Mouse (Mus musculus) testis, adult 2 months (tissue): ENCODE measurements around the gene Upk2. TPM values are rescaled to one million over a fixed set of nuclear protein-coding genes. Genes with fewer than 3 reads are reported as not detected.
A peak's percentile ranks its signal among the peaks of the same experiment; 100 is the strongest.
"Not testable (repeated sequence)": the region's sequence is repeated elsewhere in the genome, so short reads cannot be mapped to it uniquely, and the experiment has no call there.

Experiments
- H3K27ac ChIP-seq: fragments of 200-500 bp; 2 replicates; pipeline ENCODE4 v1.5.1; 2012; ENCODE audit warnings: low read depth, low read length; ENCODE audit not compliant: control insufficient read depth, insufficient read depth
- H3K27me3 ChIP-seq: fragments of 200-500 bp; 2 replicates; pipeline ENCODE4 v1.6.1; 2012; ENCODE audit warnings: mild to moderate bottlenecking, low read length, moderate library complexity; ENCODE audit not compliant: control insufficient read depth, insufficient read depth
- H3K36me3 ChIP-seq: fragments of 200-500 bp; 2 replicates; pipeline ENCODE4 v1.6.1; 2012; ENCODE audit warnings: mild to moderate bottlenecking, low read length; ENCODE audit not compliant: control insufficient read depth, insufficient read depth
- H3K4me1 ChIP-seq: fragments of 200-500 bp; 2 replicates; pipeline ENCODE4 v1.6.1; 2012; ENCODE audit warnings: low read length; ENCODE audit not compliant: control insufficient read depth, insufficient read depth
- H3K4me3 ChIP-seq: fragments of 200-500 bp; 2 replicates; pipeline ENCODE4 v1.5.1; 2012; ENCODE audit warnings: low read depth, mild to moderate bottlenecking, low read length, moderate library complexity, mixed read lengths; ENCODE audit not compliant: control insufficient read depth
- CTCF ChIP-seq: fragments of 200-500 bp; IDR thresholded peaks from 2 replicates; pipeline ENCODE4 v1.5.1; 2012; ENCODE audit warnings: low read depth, mild to moderate bottlenecking, inconsistent platforms, low read length, moderate library complexity; ENCODE audit not compliant: control insufficient read depth, insufficient read depth, insufficient replicate concordance
- POLR2A ChIP-seq: fragments of 200-500 bp; IDR thresholded peaks from 2 replicates; pipeline ENCODE4 v1.6.1; 2012; ENCODE audit warnings: low read depth, mild to moderate bottlenecking, inconsistent platforms, low read length, moderate library complexity; ENCODE audit not compliant: control insufficient read depth
- polyA plus RNA-seq: library from polyadenylated mRNA; depleted of rRNA; stranded (reverse); fragments of >200 nt; gene quantifications from 2 replicates; pipeline ENCODE4 v1.2.3, GENCODE M21; 2012

Gene Upk2
- polyA plus RNA-seq, 1 experiment, result 2.2 TPM

DNA sequence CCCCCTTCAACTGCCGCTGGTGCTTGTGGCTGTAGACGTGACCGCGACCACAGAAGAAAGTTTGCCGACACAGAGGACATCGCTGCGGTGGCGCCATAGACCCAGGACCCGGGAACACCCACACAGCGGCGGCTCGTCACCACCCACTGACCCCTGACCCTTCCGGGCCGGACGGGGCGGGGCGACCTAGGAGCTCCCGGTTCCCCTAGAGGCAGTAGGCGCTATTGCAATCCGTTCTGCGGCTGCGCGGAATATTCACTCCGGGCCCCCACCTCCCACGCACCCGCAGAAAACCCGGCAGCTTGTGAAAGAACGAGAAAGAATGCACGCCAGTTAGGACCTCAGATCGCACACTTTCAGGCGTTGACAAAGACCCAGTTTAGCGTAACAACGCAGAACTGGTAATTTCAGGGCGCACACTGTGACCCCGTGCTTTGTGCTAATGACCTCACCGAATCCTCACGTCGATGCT lies 36.8 kb downstream of the Upk2 start:
- Histone ChIP-seq H3K36me3 (no peaks in the 10 kb centered on the region), H3K27ac (peak overlapping the region; percentile 98)
- TF ChIP-seq CTCF, result peak; percentile 72
- TF ChIP-seq POLR2A, result peak; percentile 86

DNA sequence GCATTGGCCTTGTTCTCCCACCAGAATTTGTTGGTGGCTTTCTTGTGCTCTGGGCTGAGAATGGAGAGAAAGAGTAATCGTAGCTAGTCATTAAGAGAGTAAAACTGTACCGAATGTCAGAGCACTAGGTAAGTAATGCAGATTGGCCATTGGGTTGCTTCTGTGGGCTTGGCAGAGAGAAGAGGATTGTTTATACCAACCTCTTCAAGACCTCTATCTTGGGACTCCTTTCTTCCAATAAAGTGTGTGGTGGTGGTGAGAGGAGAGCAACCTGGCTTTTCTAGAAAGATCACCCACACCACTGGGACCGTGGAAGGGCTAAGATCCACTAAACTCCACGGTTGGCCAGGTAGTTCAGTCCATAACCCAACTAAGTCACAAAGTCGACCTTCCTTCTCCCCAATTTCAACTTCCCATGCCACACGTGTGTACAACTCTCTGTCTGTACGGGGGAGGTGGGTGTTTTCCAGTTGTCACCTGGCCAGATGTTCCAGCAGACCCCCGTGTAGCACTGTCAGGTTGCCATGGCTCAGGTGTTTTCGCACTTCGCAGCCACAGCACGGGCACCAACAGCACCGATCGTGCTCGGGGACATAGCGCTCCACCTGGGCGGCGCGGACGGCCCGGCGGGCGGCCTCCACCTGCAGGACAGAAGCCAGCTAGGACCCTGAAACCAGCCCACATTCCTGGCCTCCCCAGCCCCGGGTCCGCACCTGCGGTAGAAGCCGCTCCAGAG lies 37.5 kb downstream of the Upk2 start:
- no peak for TF ChIP-seq CTCF
- TF ChIP-seq POLR2A, result no peak
- H3K27me3 ChIP-seq, result no peaks in the 10 kb centered on the region
- H3K4me3 ChIP-seq, result peak overlapping the region; percentile 93
- no peaks in the 10 kb centered on the region for H3K36me3 ChIP-seq
- H3K4me1 ChIP-seq, result peaks cover 13% of the 10 kb centered on the region
- peak overlapping the region; percentile 98 for H3K27ac ChIP-seq

More for the DNA sequence above, 36.8 kb downstream of the Upk2 start:
- H3K4me3 ChIP-seq, result peak overlapping the region; percentile 93
- H3K27me3 ChIP-seq, result no peaks in the 10 kb centered on the region
- peaks cover 13% of the 10 kb centered on the region for H3K4me1 ChIP-seq

DNA sequence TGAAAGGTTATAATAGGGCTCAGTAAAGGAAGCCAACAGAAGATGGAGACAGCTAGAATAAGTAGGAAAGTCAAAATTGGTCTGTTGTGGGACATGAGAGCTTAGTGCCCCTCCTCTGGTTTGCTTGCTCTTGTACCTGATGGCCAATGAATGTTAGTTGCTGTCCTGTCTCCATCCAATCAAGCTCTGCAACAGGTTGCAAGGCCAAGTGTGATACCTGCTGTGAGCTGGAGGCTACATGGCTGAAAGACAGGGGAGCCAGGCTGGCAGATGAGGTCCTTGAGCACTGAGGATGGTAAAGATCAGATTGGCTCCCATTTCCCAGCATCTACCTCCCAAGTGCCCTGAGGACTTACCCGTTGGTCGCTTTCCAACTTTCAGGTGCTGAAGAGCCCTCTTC lies 42.0 kb downstream of the Upk2 start:
- Histone ChIP-seq H3K4me3 (no peak overlapping the region), H3K27ac (no peak overlapping the region), H3K36me3 (no peaks in the 10 kb centered on the region; the same call in 1 of the 2 replicates), H3K27me3 (no peaks in the 10 kb centered on the region), H3K4me1 (peaks cover 5% of the 10 kb centered on the region)
- TF ChIP-seq CTCF, result no peak

DNA sequence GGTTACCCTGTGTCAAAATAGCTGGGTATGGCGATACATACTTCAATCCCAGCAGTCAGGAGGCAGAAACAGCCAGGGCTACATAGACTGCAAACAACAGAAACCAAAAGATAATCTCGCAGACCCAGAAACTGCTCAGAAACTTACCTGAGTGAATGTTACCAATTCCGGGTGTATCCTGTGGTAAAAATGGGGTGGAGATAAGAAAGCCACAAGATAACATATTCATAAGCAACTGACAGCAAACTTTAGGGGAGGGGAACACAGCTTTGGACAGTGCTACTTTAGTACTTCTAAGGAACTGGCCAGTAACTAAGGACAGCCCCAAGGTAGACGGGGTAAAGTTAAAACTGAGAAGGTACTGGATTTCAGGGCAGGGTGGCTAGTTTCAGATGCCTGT lies 42.5 kb downstream of the Upk2 start:
- peaks cover 2% of the 10 kb centered on the region for H3K4me1 ChIP-seq
- no peaks in the 10 kb centered on the region; the same call in 1 of the 2 replicates for H3K36me3 ChIP-seq
- TF ChIP-seq POLR2A (no peak), CTCF (no peak)
- H3K27me3 ChIP-seq, result no peaks in the 10 kb centered on the region
- H3K27ac ChIP-seq, result no peak overlapping the region
- no peak overlapping the region for H3K4me3 ChIP-seq

DNA sequence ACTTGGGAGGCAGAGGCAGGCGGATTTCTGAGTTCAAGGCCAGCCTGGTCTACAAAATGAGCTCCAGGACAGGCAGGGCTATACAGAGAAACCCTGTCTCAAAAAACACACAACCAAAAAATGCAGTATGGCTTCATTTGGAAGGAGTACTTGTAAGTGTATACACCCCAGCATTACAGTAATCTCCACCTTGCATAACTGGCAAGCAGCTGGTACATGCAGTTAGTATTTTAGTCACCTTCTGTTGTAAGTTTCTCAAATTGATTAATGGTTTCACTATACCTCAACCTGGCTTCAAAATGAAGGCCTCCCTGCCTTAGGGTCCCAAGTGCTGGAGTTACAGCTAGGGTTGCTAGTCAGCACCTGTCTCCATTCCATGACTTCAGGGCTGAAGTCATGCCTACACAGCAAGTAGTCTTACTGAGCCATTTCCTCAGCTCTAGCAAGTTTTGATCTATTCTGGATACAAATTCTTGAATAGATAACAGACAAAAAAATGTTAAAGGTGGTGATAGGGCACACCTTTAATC lies 43.1 kb downstream of the Upk2 start:
- Histone ChIP-seq H3K4me1 (no peaks in the 10 kb centered on the region), H3K4me3 (no peak overlapping the region), H3K36me3 (no peaks in the 10 kb centered on the region; the same call in 1 of the 2 replicates), H3K27me3 (no peaks in the 10 kb centered on the region), H3K27ac (no peak overlapping the region)
- no peak for TF ChIP-seq CTCF
- no peak for TF ChIP-seq POLR2A

DNA sequence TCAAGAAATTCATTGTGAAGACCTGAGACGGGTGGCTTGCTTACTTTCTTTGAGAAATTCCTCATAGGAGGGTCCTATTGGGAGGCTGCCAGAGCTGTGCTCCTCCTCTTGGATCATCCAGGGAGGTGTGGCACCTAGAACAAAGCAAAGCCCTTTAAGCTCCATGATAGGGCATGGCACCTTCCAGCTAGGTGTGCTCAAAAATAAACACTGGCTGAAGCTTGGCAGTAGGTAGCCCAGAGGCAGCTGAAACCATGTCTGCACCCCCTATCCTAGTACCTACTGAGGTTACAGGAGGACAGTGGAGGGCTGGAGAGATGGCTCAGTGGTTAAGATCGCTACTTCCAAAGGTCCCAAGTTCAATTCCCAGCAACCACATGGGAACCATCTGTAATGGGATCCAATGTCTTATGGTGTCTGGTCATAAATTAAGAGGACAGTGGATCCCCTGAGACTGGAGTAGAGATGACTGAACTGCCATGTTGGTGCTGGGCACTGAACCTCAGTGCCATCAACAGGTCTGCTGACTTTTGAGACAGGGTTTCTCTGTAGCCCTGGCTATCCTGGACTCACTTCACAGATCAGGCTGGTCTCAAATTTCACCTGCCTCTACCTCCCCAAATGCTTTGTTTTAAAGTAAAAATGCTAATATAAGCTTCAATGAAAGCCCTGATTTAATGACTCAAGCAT lies 44.0 kb downstream of the Upk2 start:
- Histone ChIP-seq H3K27ac (no peak overlapping the region), H3K27me3 (no peaks in the 10 kb centered on the region), H3K36me3 (no peaks in the 10 kb centered on the region; the same call in 1 of the 2 replicates), H3K4me1 (no peaks in the 10 kb centered on the region), H3K4me3 (no peak overlapping the region)
- TF ChIP-seq POLR2A (no peak), CTCF (no peak)

DNA sequence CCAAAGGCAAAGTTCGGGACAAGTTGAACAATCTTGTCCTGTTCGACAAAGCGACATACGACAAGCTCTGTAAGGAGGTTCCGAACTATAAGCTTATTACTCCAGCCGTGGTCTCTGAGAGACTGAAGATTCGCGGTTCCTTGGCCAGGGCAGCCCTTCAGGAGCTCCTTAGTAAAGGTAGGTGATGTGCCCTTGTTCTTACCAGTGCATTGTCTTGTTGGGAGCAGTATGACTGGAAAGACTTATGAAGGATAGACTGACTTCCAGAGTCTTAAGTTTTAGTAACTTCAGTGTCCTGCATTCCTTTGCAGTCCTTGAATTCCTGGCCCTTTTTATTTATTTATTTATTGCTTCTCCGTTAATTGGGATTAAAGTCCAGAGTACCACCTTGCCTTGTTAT lies 46.1 kb downstream of the Upk2 start:
- not testable (repeated sequence) for H3K4me1 ChIP-seq, H3K36me3 ChIP-seq, H3K27me3 ChIP-seq, H3K27ac ChIP-seq, H3K4me3 ChIP-seq
